Mouse (Mus musculus): ENCODE results near the gene Shbg. TPM values are rescaled to one million over a fixed set of nuclear protein-coding genes. Genes with fewer than 3 reads are reported as not detected.

Gene Shbg
- total RNA-seq (2021): not detected

DNA sequence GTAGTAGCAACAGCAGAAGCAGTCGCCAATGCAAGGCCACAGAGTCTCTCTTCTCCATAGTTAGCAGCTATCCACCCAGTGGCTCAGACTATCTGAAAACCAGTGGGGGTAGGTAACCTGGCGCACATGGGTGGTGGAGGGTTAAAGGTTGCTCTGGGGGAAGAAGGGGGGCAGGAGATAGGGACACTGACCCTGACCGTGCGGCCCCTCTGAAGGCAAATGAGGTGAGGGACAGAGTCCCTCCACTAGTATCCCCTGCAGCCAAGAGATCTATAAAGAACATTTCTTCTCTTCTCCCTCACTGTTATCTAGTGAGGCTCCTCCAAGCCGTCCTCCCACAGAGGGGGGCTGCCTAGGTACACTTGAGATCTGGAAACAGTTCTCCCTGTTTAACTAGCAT is at the start of gene Shbg:
Gene Shbg (minus strand): TSS at position 101 of the 400 bp plus-strand sequence.
- no peak for DNase-seq (ENCODE audit: extremely low spot score in 1 of 2, low spot score in 2 of 2)
- intact Hi-C loops (cut with DNase I): loop anchor here (5.0 kb wide), 1 partner anchor 41 kb away; no protein-coding TSS in a partner anchor

DNA sequence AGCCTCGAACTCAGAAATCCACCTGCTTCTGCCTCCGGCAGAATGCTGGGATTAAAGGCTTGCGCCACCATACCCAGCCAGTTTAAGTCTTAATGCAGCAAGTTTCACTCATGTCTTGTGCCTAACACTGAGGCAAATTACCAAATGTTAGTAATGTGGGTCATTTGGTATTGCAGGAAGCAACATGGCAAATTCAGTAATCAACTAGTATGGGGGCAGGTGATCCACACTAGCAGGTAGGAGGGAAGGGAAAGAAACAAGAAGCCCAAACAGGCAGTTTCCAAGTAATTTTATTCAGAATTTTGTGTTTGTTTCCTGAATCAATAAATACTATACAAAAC is 48.9 kb upstream of the Shbg start:
- DNase-seq (ENCODE audit: extremely low spot score in 1 of 2, low spot score in 2 of 2): no peak
- intact Hi-C loops (cut with DNase I): no loop called here

DNA sequence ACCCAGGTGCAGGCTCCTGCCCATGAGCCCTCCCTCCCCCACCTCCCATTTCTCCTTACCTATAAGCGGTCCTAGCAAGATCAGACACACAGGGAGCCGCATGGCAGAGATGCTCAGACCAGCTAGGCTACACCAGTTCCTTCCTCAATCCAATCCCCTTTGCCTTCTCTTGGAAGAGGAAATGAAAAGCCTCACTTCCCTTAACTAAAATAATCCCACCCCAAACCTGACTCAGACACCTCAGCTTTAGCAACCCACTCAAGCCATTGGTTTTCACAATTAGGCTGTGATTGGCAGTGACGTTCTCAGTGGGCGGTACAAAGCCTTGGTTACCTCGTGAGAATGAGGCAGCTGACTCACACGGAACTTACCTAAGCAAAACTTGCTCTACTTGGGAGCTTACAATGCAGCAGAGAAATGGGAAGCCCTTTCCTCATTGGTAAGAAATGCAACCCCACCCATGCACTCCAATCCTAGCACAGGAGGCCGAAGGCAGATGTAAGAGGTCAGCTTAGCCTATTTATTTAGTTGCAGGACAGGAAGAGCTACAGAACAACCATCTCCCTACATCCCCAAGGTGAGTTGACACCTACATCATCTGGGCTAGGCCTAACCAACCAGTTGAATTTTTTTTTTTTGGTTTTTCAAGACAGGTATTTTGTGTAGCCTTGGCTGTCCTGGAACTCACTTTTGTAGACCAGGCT is 48.4 kb upstream of the Shbg start, which contains the start of gene Cd68:
Gene Cd68 (minus strand): TSS at position 193 of the 704 bp plus-strand sequence.
- peak in 1 of 2 experiments; percentile 68 for DNase-seq (ENCODE audit: extremely low spot score in 1 of 2, low spot score in 2 of 2)
- intact Hi-C loops (cut with DNase I): no loop called here

- intact Hi-C loops (cut with DNase I): no loop called here
- DNase-seq (ENCODE audit: extremely low spot score in 1 of 2, low spot score in 2 of 2): no peak
Measured at GRCm38 (mm10) chr11:69665457-69665960, 47.8 kb upstream of the Shbg start.

DNA sequence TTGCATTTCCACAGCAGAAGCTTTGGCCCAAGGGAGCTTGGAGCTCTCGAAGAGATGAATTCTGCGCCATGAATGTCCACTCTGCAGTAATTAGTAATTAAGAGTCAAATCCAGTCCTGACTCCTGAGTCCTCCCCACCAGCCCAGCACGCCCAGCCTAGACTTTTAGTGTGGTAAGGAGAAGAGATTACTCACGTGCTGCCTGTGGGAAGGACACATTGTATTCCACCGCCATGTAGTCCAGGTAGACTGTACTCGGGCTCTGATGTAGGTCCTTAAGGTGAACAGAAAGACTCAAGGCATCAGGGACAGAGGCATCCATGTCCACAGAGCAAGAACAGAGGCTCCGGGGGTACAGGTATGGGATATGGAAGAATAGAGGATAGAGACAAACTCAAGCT is 47.1 kb upstream of the Shbg start:
- intact Hi-C loops (cut with DNase I): no loop called here
- DNase-seq (ENCODE audit: extremely low spot score in 1 of 2, low spot score in 2 of 2): no peak

- intact Hi-C loops (cut with DNase I): no loop called here
- no peak for DNase-seq (ENCODE audit: extremely low spot score in 1 of 2, low spot score in 2 of 2)
Measured at GRCm38 (mm10) chr11:69663795-69664194, 46.1 kb upstream of the Shbg start.

- intact Hi-C loops (cut with DNase I): no loop called here
- DNase-seq (ENCODE audit: extremely low spot score in 1 of 2, low spot score in 2 of 2): no peak
Measured at GRCm38 (mm10) chr11:69662967-69663671, 45.4 kb upstream of the Shbg start.

GRCm38 (mm10) chr11:69662213-69662966 is 44.7 kb upstream of the Shbg start, which contains the start of gene Mpdu1:
Gene Mpdu1 (minus strand): TSS chr11:69662642.
- intact Hi-C loops (cut with DNase I): no loop called here

DNA sequence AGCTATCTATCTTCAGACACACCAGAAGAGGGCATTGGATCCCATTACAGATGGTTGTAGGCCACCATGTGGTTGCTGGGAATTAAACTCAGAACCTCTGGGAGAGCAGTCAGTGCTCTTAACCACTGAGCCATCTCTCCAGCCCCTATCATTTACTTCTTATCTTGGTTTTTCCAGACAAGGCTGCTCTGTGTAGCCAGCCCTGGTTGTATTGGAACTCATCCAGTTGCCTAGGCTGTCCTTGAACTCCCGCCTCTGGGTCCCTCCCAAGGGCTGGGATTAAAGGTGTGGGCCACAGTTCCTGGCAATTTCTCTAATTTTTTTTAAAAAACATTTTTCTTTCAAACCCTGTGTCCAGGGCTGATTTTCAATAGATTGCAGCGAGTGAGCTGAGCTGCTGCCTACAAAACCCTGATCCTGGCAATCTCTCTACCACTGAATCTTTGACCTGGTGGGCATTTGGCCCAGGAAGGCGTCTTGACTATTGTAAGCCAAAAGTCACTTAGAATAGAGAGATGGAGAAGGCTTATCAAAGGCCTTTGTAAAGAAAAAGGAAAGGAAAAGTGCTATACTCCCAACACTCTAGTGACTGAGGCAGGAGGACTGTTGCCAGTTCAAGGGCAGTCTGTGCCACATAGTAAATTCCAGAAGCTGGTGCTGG is 43.6 kb upstream of the Shbg start:
- DNase-seq (ENCODE audit: extremely low spot score in 1 of 2, low spot score in 2 of 2): no peak
- intact Hi-C loops (cut with DNase I): no loop called here

More at GRCm38 (mm10) chr11:69662213-69662966, 44.7 kb upstream of the Shbg start, which contains the start of gene Mpdu1:
- DNase-seq (ENCODE audit: extremely low spot score in 1 of 2, low spot score in 2 of 2): peak; percentile 94 to 98

DNA sequence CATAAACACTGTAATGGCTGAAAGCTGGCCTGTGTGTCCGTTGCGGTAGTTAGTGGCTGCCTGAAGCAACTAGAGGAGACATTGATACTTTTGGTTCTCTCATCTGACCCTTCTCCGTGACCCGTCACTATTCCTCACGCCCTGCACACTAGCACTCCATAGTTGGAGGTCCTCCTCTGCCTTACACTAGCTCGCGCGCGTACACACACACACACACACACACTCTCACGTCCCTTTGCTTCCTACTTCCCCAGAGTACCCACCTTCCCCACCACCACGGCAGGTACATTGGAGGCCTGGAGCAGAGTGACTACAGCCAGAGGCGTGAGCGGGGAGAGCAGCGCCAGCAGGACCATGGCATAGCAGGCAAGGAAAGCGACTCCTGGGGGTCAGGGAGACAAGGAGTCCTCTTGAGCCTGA is 39.8 kb upstream of the Shbg start:
- no peak for DNase-seq (ENCODE audit: extremely low spot score in 1 of 2, low spot score in 2 of 2)
- intact Hi-C loops (cut with DNase I): no loop called here

DNA sequence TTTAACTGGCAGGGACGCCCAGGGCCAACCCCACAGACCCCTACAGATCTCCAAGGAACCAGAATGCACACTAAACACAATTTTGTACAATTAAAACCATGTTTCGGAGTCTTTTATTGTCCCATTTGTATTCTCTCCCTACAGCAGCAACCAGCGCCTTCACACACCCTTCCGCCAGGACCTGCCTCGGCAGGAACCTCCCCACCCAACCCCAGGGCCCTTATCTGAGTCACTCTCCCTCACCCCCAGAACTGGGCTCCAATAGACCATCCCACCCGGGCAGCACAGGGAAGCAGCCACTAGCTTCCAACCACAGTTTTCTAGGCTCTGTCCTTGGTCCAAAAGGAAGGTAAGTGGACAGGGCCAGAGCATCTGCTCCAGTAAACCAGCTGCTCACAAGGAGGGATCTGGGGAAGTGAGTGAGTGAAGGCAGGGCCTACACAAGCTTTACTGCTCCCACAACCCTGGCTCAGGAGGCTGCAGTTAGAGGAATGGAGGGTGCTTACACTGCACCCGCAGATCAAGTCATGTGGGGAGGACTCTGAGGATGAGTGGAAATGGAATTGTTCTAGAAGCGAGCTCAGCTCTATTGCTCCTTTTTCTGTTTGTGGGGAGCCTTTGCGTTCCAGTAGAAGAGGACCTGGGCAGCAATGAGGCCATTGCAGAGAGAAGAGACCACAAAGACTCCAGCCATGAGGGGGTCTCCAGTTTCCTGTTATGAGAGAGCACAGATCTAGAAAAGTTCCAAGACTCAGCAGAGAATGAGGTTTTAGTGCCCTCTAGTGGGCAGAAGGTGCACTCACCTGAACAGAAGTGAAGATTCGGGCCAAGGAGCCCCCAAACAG is 39.1 kb upstream of the Shbg start:
- intact Hi-C loops (cut with DNase I): no loop called here

GRCm38 (mm10) chr11:69656065-69656455 is 38.4 kb upstream of the Shbg start:
- intact Hi-C loops (cut with DNase I): no loop called here
- DNase-seq (ENCODE audit: extremely low spot score in 1 of 2, low spot score in 2 of 2): no peak

More for the DNA sequence above, 39.1 kb upstream of the Shbg start:
- peak in 1 of 2 experiments; percentile 49 for DNase-seq (ENCODE audit: extremely low spot score in 1 of 2, low spot score in 2 of 2)

- intact Hi-C loops (cut with DNase I): no loop called here
- peak; percentile 70 to 83 for DNase-seq (ENCODE audit: extremely low spot score in 1 of 2, low spot score in 2 of 2)
Measured at GRCm38 (mm10) chr11:69655264-69656064, 37.8 kb upstream of the Shbg start, which contains the start of gene Sox15. Gene Sox15 (plus strand): TSS chr11:69655314.

- intact Hi-C loops (cut with DNase I): no loop called here
- DNase-seq (ENCODE audit: extremely low spot score in 1 of 2, low spot score in 2 of 2): no peak
Measured at GRCm38 (mm10) chr11:69654760-69655159, 37.1 kb upstream of the Shbg start.

DNA sequence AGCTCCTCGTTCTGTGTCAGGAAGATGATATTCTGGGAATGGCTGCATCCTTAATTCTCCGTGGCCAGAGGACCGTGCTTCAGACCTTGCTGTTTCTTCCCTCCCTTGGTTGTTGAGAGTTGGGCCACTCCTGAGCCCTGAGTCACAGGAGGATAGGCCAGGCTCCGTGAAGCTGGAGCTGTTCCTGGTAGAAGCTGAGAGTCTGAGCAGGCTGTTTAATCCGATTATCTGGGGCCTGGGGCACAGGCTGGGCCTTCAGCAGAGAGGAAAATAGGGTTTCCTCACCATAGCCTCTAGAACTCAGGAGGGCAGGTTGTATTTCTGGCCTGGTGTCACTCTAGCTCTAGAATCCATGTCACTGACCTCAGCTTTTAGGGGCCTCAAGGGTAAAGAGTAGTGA is 35.7 kb upstream of the Shbg start:
- intact Hi-C loops (cut with DNase I): no loop called here
- DNase-seq (ENCODE audit: extremely low spot score in 1 of 2, low spot score in 2 of 2): no peak

GRCm38 (mm10) chr11:69645860-69646259 is 28.2 kb upstream of the Shbg start:
- no peak for DNase-seq (ENCODE audit: extremely low spot score in 1 of 2, low spot score in 2 of 2)
- intact Hi-C loops (cut with DNase I): no loop called here

DNA sequence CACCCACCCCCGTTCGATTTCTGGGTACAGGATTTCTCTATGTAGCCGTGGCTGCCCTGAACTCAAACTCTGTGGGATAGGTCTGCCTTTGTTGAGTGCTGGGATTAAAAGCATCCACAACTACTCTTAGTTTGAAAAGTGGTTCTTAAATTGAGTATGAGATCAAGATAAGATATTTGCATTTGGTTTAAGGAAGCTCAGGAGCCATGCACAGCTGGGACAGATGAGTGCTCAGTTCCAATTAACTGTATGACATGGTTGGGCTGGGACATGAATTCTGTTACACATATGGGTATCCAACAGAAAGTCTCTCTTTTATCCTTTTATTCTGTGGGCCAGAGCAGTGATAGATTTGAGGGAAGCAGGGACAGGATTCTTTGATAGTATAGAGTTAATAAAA is 17.8 kb upstream of the Shbg start:
- DNase-seq (ENCODE audit: extremely low spot score in 1 of 2, low spot score in 2 of 2): no peak

More for the DNA sequence above, 17.8 kb upstream of the Shbg start:
- intact Hi-C loops (cut with DNase I): no loop called here
